Mouse (Mus musculus) cerebellum, adult 18-20 months (tissue): ENCODE data around the gene Sacs.

Experiments
- DNase-seq, 2 experiments: peaks; one replicate each; pipeline ENCODE4 v3.0.0; 2021

Gene Sacs

DNA sequence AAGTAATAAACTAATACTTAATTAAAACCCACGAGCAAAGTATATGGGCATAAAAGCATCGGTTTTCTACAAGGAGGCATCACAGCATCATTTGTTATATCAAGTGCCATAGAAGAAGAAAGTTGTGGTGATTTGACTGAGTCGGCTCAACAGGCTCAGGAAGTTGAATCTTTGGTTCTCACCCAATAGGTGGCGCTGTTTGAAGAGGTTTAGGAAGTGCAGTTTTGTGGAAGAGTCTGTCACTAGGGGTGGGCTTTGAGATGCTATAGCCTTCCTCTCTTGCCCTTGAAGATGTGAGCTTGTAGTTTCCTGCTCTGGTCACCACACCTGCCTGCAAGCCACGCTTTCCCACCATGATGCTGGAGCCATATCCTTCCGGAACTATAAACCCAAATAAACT, 104.4 kb downstream of the Sacs start:
- no peak for DNase-seq

DNA sequence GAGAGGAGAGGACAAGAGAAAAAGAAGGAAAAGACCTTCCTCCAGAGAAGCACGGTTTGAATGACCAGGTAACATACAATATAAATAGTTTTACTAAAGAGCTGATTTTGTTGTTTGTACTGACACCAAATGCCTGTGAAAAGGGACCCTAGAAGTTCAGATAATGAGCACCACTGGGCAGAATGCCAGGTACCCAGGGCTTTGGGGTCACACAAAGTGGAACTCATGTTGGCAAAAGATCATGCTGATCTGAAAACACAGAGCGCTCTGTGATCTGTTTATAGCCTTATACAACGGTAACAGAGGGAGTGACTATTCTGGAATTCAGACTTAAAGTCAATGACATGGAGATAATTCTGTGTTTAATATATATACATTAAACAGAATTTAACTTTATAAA, 108.2 kb downstream of the Sacs start:
- DNase-seq = no peak

DNA sequence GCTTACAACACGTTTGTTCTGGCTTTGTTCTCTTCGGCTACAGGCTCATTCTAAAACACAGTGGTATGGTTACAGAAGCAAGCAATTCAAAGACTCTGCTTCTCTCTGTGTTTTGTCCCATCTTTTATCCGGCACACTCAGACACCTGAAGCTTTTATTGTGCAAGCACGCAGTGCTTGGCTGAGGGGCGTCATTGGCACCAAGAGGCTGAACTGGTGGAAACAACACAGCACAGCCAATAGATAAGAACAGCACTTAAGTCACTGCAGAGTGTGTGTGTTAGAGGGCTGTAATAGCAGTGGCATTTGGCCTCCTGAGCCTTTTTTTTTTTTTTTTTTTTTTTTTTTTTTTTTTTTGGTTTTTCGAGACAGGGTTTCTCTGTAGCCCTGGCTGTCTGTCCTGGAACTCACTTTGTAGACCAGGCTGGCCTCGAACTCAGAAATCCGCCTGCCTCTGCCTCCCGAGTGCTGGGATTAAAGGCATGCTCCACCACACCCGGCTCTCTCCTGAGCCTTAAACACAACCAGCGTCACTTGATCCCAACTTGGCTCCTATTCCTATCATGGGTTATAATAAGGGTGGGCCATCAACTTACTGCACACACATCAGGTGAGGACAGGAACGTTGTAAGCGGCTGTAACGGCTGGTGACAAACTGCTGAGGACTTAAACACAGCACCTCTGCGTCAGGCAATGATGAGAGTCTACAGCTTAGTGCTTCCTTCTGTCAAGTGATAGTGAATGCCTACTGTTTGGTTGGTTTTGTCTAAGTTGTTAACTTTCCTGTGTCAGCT, 114.5 kb downstream of the Sacs start:
- no peak for DNase-seq

DNA sequence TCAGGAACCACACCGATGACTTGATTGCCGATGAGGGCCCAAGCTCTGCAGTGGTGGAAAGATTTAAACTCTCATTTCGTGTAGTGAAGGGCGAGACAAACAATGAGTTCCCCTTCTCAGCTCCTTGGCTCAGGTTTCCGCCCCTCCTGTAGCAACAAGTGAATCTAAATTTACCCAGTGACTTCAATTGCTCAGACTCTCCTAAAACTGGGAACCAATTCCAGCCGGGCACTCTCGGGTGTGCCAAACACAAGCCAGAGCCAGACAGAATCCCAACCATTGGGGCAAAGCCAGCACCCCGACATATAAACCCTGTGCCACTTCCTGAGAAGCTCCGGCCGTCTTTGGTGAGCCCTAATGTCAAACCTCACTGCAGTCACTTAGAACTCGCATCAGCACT, 120.1 kb downstream of the Sacs start, which contains the start of gene Sgcg:
Sgcg (minus strand) TSS at position 139 of the 400 bp plus-strand sequence.
- DNase-seq = no peak

DNA sequence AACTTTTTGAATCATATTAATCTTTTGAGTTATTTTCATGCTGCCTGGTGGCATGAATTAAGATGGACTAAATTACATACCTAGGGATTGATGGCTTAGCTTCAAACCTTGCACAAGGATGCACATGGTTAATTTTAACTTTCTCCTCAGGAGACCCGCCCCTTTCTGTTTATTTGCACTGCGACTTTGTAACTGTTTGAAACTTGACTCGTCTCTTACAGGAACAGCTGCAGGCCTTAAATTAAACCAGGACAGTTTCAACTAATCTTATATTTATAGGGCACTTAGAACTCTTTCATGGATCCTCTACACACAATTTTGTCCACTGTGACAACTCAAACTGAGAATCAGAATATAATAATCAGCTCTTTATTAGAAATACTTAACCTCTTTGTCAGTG, 120.8 kb downstream of the Sacs start:
- DNase-seq = no peak

DNA sequence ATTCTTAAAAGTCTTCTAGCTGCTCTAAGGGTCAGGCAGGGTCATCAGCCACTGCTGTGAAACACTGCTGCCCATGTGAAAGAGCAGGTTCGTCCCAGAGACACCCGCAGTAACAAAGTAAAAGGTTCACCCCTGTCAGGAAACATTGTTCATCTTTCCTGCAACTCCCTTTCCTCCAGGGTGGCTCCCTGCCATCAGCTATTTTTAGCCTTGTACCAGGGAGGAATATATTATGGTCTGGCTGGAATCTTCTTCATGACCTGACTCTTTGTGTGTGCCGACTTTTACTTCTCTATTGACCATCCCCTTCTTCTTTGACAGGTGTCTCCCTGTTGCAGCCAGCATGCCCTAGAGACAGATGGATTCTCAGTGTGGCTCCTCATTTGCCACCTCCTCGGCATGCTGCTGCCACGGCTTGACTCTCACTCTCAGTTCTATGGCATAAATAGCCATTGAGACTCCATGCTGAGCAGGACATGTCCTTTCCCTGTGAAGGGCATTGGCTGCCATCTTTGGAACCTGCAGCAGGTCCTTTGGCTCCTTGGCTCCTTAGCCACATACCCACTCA, 129.7 kb downstream of the Sacs start:
- DNase-seq = peak; percentile 63 to 65

DNA sequence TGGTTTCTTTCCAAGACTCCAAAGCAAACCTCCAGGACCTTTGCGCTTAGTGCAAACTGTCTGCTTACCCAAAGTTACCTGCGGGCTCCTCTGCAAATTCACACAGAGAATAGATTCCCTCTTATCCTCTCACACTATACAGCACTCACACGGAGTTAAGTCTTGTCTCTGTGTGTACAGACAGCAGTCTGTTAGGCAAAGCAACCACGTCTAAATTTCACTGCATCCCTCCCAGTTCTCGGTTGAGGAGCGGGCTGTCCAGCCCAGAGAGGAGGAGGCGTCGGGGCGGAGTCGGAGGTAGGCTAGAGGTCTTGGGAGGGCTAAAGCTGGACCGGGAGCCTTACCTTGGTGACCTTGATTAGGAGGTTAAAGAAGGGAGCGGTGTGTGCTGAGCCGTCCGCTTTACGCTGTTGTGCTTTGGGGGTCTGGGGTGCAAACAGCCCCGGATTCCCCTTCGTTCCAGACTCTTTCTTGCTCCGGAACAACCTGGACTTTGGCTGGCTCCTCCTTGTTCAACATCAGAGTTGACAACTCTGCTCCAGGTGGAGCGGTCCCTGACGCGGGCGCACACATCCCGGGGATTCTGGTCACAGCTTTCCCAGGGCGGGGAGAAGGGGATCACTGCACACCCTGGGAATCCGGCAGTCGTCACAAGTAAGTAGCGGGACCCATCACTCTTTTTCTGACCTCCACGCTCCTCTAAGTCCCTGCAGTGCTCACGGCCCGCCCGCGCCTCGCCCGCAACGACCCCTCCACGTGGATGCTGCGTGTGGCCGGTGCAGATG, 136.3 kb downstream of the Sacs start:
- DNase-seq = no peak

DNA sequence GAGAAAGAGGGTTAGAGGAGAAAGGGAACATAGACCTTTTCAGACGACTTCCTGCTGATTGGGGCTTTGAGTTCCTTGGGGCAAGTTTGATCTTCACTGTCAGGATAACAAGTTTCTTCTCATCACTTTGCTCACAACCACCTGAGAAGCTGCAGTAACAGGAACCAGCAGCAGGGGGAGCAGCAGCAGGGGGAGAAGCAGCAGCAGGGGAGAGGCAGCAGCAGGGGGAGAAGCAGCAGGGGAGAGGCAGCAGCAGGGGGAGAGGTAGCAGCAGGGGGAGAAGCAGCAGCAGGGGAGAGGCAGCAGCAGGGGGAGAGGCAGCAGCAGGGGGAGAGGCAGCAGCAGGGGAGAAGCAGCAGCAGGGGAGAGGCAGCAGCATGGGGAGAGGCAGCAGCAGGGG, 139.0 kb downstream of the Sacs start:
- DNase-seq = peak; percentile 27 to 41

DNA sequence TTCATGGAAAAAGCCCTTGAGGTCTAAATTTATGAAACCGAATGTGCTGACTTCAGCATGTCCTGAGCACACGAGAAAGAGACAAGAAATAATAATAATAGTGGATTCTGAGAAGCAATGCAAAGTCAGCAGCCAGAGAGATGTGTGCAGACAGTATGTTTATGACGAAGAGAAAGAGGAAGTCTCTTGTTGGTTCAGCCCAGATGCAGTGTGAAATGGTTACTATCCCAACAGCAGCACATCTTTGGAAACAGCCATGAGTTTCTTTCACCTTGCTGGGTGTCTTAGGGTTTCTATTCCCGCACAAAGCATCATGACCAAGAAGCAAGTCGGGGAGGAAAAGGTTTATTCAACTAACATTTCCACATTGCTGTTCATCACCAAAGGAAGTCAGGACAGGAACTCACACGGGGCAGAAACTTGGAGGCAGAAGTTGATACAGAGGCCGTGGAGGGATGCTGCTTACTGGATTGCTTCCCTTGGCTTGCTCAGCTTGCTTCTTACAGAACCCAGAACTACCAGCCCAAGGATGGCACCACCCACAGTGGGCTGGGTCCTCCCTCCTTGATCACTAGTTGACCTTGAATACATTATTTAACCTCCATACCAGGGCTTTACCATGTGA, 140.5 kb downstream of the Sacs start:
- no peak for DNase-seq

DNA sequence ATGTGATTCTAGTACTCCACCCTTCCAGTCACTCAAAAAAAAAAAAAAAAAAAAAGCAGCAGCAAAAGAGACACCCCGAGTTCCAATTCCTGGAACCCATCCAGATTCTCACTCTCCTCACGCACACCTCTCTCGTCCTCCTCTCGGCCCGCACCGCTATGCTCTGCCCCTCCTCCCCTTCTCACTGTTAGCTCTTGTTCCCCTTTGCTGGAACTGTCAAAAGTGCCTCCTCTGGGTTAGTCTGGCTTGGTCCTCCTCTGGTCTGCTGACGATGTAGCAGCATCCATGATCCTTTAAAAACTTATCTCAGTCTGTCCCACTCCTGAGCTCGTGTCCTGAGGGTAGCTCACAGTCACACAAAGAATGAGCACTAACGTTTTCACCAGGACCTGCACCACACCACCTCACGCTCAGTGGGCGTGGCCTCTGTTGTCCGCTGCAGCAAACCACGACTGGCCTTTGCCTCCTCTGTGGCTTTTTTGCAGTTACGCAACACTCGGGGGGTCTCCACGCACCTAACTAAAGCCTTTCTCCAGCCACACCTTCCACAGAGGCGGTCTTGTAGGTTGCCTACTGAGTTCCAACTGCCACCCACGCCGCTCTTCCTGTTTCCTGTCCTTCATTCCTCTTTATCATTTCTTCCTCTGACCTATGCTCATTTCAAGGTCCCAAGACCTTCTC, 150.5 kb downstream of the Sacs start:
- no peak for DNase-seq
